Mouse (Mus musculus) adrenal gland, adult 2 months (tissue): ENCODE data around the gene Supt4a. TPM values are rescaled to one million over a fixed set of nuclear protein-coding genes. Genes with fewer than 3 reads are reported as not detected.

Experiments
- DNase-seq: peaks from one replicate; pipeline ENCODE4 v3.0.0; 2021
- microRNA-seq, 2 experiments: library from miRNA; unstranded; fragments of <30 nt; microRNA quantifications; one replicate each; pipeline ENCODE4 v1.2.0; 2021
- polyA plus RNA-seq: library from polyadenylated mRNA; depleted of rRNA; stranded (reverse); fragments of >200 nt; gene quantifications from 2 replicates; pipeline ENCODE4 v1.2.3, GENCODE M21; 2012; rRNA removed
- total RNA-seq, 2 experiments: library from RNA; stranded (reverse); gene quantifications; 2 replicates each; pipeline ENCODE4 v1.2.3; 2021

Gene Supt4a
- total and polyA plus RNA-seq, 3 experiments: 21.4 to 74.3 (median 43.3) TPM

DNA sequence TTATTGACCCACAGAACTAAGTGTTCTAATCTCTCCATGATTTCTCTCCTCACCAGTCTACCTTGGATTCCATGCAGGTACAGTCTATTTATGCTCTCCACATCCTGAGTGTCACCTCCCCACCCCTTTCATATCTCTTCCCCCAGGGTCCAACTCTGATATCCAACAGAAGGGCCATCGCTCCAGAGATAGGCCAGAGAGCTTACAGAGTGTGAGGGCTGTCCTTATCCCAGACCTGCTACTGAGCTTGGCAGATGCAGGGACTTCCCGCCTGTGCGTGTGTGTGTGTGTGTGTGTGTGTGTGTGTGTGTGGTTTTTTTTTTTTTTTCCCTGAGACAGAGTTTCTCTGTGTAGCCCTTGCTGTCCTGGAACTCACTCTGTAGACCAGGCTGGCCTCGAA lies 31.4 kb downstream of the Supt4a start:
- no peak for DNase-seq

DNA sequence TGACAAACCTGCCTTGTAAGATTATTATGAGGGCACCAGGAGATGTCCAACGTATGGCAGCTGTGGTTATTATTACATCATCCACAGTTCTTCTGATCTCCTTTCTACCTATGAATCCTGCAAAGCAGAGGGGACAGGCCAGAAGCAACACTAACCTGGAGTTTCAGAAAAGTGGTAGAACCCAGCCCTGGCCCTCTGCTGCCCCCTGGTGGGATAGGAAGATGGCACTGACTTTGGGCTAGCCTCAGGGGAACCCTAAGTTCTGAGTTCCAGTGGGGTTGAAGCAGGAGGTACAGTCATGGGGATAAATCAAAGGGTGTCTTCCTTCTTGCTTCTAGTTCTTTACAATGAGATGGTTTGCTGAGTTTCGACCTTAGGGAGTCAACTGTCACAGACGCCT lies 33.6 kb downstream of the Supt4a start:
- peak; percentile 72 for DNase-seq

DNA sequence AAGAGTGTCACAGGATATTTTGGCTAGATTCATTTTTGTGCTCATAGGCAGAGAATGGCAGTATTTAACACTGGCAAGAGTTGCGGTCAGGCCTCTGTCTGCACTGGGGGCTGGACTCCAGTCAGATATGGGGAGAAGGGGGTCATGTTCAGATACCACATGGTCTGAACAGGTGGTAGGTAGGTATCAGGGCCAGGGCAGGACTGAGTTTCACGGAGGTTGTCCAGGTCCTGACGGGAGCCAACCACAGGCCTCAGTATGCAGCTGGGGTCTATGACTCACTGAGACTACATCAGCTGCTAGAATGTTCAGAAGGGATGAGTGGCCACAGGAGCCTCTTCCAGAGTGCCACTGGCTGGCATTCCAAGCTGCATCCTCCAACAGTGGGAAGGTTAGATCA lies 35.0 kb downstream of the Supt4a start:
- DNase-seq: no peak

GRCm38 (mm10) chr11:87778100-87778765 lies 40.9 kb downstream of the Supt4a start:
- peak; percentile 68 for DNase-seq

DNA sequence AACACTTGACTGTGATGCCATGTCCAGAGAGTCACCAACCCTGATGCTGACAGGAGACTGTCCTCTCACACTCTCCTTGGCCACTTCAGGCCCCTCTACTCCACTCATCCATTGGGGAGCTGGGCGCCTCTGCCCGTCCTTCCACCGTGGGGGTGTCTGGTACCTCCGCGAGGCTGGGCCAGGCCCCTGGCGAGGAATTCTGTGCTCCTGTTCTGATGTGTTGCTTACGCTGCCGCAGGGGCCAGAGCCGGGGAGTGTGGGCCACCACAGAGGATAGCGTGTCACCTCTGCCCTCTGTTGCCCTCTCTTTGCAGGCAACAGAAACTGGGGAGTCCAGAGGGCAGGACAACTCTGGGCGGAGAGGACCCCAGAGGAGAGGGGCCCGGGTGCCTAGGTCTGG lies 41.6 kb downstream of the Supt4a start:
- DNase-seq: no peak

GRCm38 (mm10) chr11:87779392-87779791 lies 42.0 kb downstream of the Supt4a start:
- peak; percentile 52 for DNase-seq

- no peak for DNase-seq
Observed at GRCm38 (mm10) chr11:87780130-87780529, 42.8 kb downstream of the Supt4a start.

GRCm38 (mm10) chr11:87790088-87790487 lies 52.7 kb downstream of the Supt4a start:
- no peak for DNase-seq

Small RNAs within 50 kb of the gene (microRNA-seq; reads per million reads assigned to microRNA genes)
- gene Mir142 (0 reads per million in 2 experiments), gene Mir142b (0 reads per million in 2 experiments)

Other genes starting within 250 kb of the Supt4a start
- gene Gm11492, start 170.9 kb upstream of the Supt4a start, total RNA-seq: not detected
- gene Gm11492, start 170.9 kb upstream of the Supt4a start, polyA plus RNA-seq: not detected in 2 replicates
- gene Sept4, start 168.6 kb upstream of the Supt4a start, total RNA-seq: 10 to 100 TPM; 42.0 to 52.8 TPM
- 14.8 and 14.9 TPM in 2 replicates for gene Sept4, start 168.6 kb upstream of the Supt4a start, polyA plus RNA-seq
- 10 to 100 TPM; 24.6 to 31.1 TPM for gene Mtmr4, start 145.4 kb upstream of the Supt4a start, total RNA-seq
- gene Mtmr4, start 145.4 kb upstream of the Supt4a start, polyA plus RNA-seq: 13.0 and 15.2 TPM in 2 replicates
- under 1 TPM in 1 of 2 experiments, not detected in 1; 0.12 TPM for gene Hsf5, start 120.4 kb upstream of the Supt4a start, total RNA-seq
- 0.04 TPM in 1 of 2 replicates, not detected in the other for gene Hsf5, start 120.4 kb upstream of the Supt4a start, polyA plus RNA-seq
- gene Rnf43, start 74.8 kb upstream of the Supt4a start, total RNA-seq: 1 to 10 TPM; 3.8 to 7.8 TPM
- 5.3 and 6.4 TPM in 2 replicates for gene Rnf43, start 74.8 kb upstream of the Supt4a start, polyA plus RNA-seq
- gene Tspoap1, start 23.0 kb downstream of the Supt4a start, total RNA-seq: 1 to 10 TPM; 3.3 to 4.6 TPM
- 6.6 and 9.7 TPM in 2 replicates for gene Tspoap1, start 23.0 kb downstream of the Supt4a start, polyA plus RNA-seq
- under 1 TPM in 1 of 2 experiments, not detected in 1; 0.29 TPM for gene Mpo, start 56.0 kb downstream of the Supt4a start, total RNA-seq
- not detected in 2 replicates for gene Mpo, start 56.0 kb downstream of the Supt4a start, polyA plus RNA-seq
- not detected for gene Lpo, start 90.7 kb downstream of the Supt4a start, total RNA-seq
- gene Lpo, start 90.7 kb downstream of the Supt4a start, polyA plus RNA-seq: not detected in 2 replicates
- 10 to 100 TPM in 1 of 2 experiments, 1 to 10 TPM in 1; 6.6 to 11.9 TPM for gene Mks1, start 115.7 kb downstream of the Supt4a start, total RNA-seq
- 19.2 and 20.7 TPM in 2 replicates for gene Mks1, start 115.7 kb downstream of the Supt4a start, polyA plus RNA-seq
- not detected for gene Epx, start 138.0 kb downstream of the Supt4a start, total RNA-seq
- not detected in 2 replicates for gene Epx, start 138.0 kb downstream of the Supt4a start, polyA plus RNA-seq
- not detected for gene Olfr462, start 154.7 kb downstream of the Supt4a start, total RNA-seq
- gene Olfr462, start 154.7 kb downstream of the Supt4a start, polyA plus RNA-seq: not detected in 2 replicates
- not detected for gene Olfr463, start 159.8 kb downstream of the Supt4a start, total RNA-seq
- not detected in 2 replicates for gene Olfr463, start 159.8 kb downstream of the Supt4a start, polyA plus RNA-seq
- gene Olfr464, start 183.4 kb downstream of the Supt4a start, total RNA-seq: not detected
- gene Olfr464, start 183.4 kb downstream of the Supt4a start, polyA plus RNA-seq: not detected in 2 replicates
- gene Dynll2, start 250.0 kb downstream of the Supt4a start, total RNA-seq: 100 to 1,000 TPM; 158 to 251 TPM
- 168 and 197 TPM in 2 replicates for gene Dynll2, start 250.0 kb downstream of the Supt4a start, polyA plus RNA-seq